Mouse (Mus musculus) limb, embryonic 14.5 days (tissue): ENCODE measurements around the gene Plcl2. TPM values are rescaled to one million over a fixed set of nuclear protein-coding genes. Genes with fewer than 3 reads are reported as not detected.

Experiments used
- ATAC-seq: fragments of 200-750 bp; cut with Nextera tagmentation; 2 replicates; pipeline ENCODE4 v1.8.0; 2017; ENCODE audit warnings: low read depth, moderate number of reproducible peaks, moderate TSS enrichment; ENCODE audit not compliant: low FRiP score
- DNase-seq: peaks from one replicate; pipeline ENCODE4 v3.0.0-alpha.2; 2015; ENCODE audit warnings: low spot score
- H3K27ac ChIP-seq: fragments of 300-500 bp; sonication (generic); replicated peaks from 2 replicates; pipeline ENCODE4 v1.5.1; 2014; ENCODE audit warnings: low read depth, mild to moderate bottlenecking, low read length, moderate library complexity, mixed read lengths
- H3K27me3 ChIP-seq: fragments of 300-500 bp; sonication (generic); 2 replicates; pipeline ENCODE4 v1.6.1; 2014; ENCODE audit warnings: low read length, mixed read lengths; ENCODE audit not compliant: control insufficient read depth, insufficient read depth
- H3K36me3 ChIP-seq: fragments of 300-500 bp; sonication (generic); 2 replicates; pipeline ENCODE4 v1.6.1; 2014; ENCODE audit warnings: mild to moderate bottlenecking, low read length, moderate library complexity, mixed read lengths; ENCODE audit not compliant: control insufficient read depth, insufficient read depth
- H3K4me1 ChIP-seq: fragments of 300-500 bp; sonication (generic); 2 replicates; pipeline ENCODE4 v1.6.1; 2014; ENCODE audit warnings: antibody characterized with exemption, low read length, mixed read lengths; ENCODE audit not compliant: control insufficient read depth, insufficient read depth
- H3K4me2 ChIP-seq: fragments of 300-500 bp; sonication (generic); replicated peaks from 2 replicates; pipeline ENCODE4 v1.6.1; 2014; ENCODE audit warnings: low read depth, mild to moderate bottlenecking, low read length, moderate library complexity; ENCODE audit not compliant: severe bottlenecking
- H3K4me3 ChIP-seq: fragments of 300-500 bp; sonication (generic); replicated peaks from 2 replicates; pipeline ENCODE4 v1.5.1; 2014; ENCODE audit warnings: low read length
- H3K9ac ChIP-seq: fragments of 300-500 bp; sonication (generic); 2 replicates; pipeline ENCODE4 v1.6.1; 2014; ENCODE audit warnings: mild to moderate bottlenecking, low read depth, low read length, moderate library complexity; ENCODE audit not compliant: severe bottlenecking
- H3K9me3 ChIP-seq: fragments of 300-500 bp; sonication (generic); 2 replicates; pipeline ENCODE4 v1.6.1; 2016; ENCODE audit warnings: low read length; ENCODE audit not compliant: control insufficient read depth
- POLR2A ChIP-seq: fragments of 200-500 bp; IDR thresholded peaks from 2 replicates; pipeline ENCODE4 v1.8.0; 2012; ENCODE audit warnings: inconsistent platforms, mild to moderate bottlenecking, moderate library complexity, borderline replicate concordance; ENCODE audit not compliant: insufficient read depth, insufficient read length; ENCODE audit errors: extremely low read depth
- WGBS: fragments of 180-500 bp; shearing (Covaris S2); extraction: QIAGEN DNeasy Blood & Tissue Kit; methylation state at CpG from one replicate; pipeline ENCODE4 v1.1.7; 2014; 5-methylcytosine and 5-hydroxymethylcytosine counted together
- polyA plus RNA-seq, 2 experiments: library from polyadenylated mRNA; depleted of rRNA in 1 of 2; stranded (reverse) in 1 of 2; unstranded in 1 of 2; fragments of >200 nt; fragmentation: Nextera tagmentation in 1 of 2; extraction: Ambion mirVana in 1 of 2; gene quantifications; 2 replicates each; pipeline versions ENCODE4 v1.2.1 to v1.2.3; 2012 to 2014

The Plcl2 gene
- polyA plus RNA-seq, 2 experiments, result 4.9 to 6.7 TPM

DNA sequence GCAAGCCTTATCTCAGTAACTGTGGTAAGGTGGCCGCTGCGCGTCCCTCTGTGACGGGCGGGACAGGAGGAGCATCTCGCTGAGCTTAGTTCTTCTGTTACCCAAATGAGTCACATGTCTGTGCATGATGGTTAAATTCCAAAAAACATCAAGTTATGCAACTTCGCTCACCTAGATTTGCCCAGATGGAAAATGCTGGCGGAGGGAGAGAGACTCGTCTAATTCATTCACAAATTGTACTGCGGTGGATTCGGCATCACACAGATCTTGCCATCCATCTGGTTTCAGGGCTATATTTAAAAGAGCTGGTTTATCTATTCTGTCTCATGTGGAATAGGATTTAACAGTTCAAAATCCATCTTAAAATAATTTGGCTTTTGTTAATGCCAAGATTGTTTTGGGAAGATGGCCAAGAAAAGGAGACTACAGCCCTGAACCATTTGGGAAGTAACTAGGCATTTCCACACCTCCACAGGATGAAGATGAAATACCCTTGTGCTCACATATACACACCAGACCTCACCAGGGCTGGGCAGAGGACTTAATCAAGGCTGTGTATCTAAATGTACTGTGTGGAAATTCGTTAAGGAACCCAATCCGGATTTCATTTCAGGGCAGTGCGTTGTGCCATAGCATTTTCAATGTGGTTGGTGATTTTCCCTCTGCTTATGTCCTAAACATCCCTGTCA, 141.5 kb downstream of the Plcl2 start:
- H3K4me2 ChIP-seq, result no peak overlapping the region
- no peaks in the 10 kb centered on the region for H3K27me3 ChIP-seq
- no peak overlapping the region for H3K27ac ChIP-seq
- TF ChIP-seq POLR2A, result no peak
- WGBS, result 94% methylated on average over 14 of the region's 14 CpGs
- peaks cover 5% of the 10 kb centered on the region for H3K9me3 ChIP-seq
- no peak overlapping the region for H3K4me3 ChIP-seq
- no peak overlapping the region for H3K9ac ChIP-seq
- no peaks in the 10 kb centered on the region for H3K36me3 ChIP-seq
- H3K4me1 ChIP-seq, result no peaks in the 10 kb centered on the region
- no peak for ATAC-seq
- no peak for DNase-seq

DNA sequence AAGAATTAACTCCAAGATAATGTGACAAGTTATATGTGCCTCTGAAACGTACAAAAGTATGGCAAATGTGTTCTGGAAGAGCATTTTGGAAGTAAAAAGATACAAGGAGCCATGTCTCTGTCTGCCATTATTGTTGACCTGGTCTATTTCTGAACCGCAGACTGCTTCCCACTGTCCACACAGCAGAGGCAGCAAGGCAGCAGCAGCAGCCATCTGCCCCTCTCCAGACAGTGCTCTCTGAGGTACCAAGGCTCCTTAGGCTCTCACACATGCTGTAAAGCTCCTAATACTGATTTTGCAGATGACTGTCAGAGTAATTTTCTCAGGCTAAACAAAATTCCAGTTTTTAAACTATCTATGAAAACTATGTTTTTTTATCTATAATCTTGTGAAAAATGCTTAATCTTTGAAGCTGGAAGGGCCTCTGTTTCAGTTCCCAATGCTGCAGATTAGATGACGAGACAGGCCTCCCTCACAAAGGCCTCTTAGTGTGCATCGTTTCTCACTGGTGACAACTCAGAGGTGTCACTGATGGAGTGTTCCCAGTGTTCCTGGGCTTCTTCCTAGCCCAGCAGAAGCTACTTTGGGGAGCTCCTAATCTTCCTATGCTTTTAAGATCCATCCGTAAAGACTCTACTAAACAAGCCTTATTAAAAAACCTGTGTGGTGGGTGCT, 145.7 kb downstream of the Plcl2 start:
- DNase-seq, result no peak
- Histone ChIP-seq H3K9ac (no peak overlapping the region), H3K27me3 (no peaks in the 10 kb centered on the region), H3K27ac (no peak overlapping the region), H3K4me1 (no peaks in the 10 kb centered on the region), H3K36me3 (no peaks in the 10 kb centered on the region), H3K9me3 (no peaks in the 10 kb centered on the region), H3K4me2 (no peak overlapping the region), H3K4me3 (no peak overlapping the region)
- no peak for TF ChIP-seq POLR2A
- WGBS, result 66% methylated on average over 5 of the region's 5 CpGs
- ATAC-seq, result no peak

DNA sequence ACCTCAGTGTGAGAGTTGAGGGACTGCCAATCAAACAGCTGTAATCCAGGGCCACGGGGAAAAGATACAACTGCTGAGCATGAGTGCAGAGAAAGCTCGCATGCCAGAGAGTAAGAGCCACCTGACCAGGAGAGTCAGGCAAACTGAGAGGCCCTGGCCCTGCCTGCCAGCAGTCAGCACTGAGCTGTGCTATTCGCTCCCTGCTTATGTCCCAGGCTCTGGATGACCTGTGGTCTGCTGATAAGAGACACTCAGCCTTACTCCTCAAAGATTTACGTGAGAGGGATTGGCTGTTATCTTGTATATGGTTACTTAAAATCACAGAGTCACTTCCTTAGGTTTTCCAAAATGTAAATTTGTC, 146.2 kb downstream of the Plcl2 start:
- no peak for TF ChIP-seq POLR2A
- H3K27me3 ChIP-seq, result no peaks in the 10 kb centered on the region
- H3K9me3 ChIP-seq, result no peaks in the 10 kb centered on the region
- H3K27ac ChIP-seq, result no peak overlapping the region
- H3K4me3 ChIP-seq, result no peak overlapping the region
- DNase-seq (no peak), ATAC-seq (no peak)
- H3K9ac ChIP-seq, result no peak overlapping the region
- H3K4me2 ChIP-seq, result no peak overlapping the region
- H3K4me1 ChIP-seq, result no peaks in the 10 kb centered on the region
- no peaks in the 10 kb centered on the region for H3K36me3 ChIP-seq
- WGBS, result 52% methylated on average over 4 of the region's 4 CpGs

DNA sequence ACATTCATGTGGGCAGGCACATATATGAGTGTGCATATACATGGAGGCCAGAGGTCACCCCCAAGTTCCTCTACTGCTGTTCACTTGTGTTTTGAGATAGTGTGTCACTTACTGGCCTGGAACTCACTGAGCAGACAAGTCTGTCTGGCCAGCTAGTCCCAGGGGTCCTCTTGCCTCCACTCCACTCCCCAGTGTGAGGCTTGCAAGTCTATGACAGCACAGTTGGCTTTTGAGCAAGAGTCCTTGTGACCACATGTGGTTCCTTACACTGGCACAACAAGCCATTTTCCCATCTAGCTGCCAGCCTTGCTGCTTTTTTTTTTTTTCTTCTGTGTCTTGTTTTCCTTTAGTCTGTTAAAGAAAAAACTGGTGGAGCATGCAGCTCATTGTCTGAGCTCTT, 148.1 kb downstream of the Plcl2 start:
- no peak overlapping the region for H3K4me2 ChIP-seq
- DNase-seq, result no peak
- no peaks in the 10 kb centered on the region for H3K4me1 ChIP-seq
- no peaks in the 10 kb centered on the region for H3K27me3 ChIP-seq
- no peak overlapping the region for H3K9ac ChIP-seq
- ATAC-seq, result no peak
- no peak overlapping the region for H3K27ac ChIP-seq
- H3K9me3 ChIP-seq, result no peaks in the 10 kb centered on the region
- no peak for TF ChIP-seq POLR2A
- H3K36me3 ChIP-seq, result no peaks in the 10 kb centered on the region
- H3K4me3 ChIP-seq, result no peak overlapping the region

DNA sequence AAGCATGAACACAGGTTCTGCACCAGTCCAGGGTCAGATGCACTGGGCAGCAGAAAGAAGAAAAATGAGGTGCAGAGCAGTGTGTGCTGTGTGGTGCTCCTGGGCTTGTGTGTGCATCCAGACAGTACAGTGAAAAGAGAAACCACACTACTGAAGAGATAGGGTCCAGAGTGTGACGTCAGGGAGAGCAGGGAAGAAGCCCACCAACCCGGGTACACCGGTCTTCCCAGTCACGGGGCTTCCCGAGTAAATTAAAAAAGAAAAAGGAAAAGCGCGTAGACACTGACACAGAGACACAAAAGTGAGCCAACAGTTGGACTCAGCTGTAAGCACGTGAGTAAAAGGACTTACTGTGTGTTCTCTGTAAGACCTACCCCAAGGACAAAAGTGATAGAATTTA, 149.7 kb downstream of the Plcl2 start:
- Histone ChIP-seq H3K36me3 (no peaks in the 10 kb centered on the region), H3K4me2 (no peak overlapping the region), H3K4me3 (no peak overlapping the region), H3K9me3 (no peaks in the 10 kb centered on the region), H3K9ac (no peak overlapping the region), H3K4me1 (no peaks in the 10 kb centered on the region), H3K27me3 (no peaks in the 10 kb centered on the region), H3K27ac (no peak overlapping the region)
- TF ChIP-seq POLR2A, result no peak
- no peak for ATAC-seq
- no peak for DNase-seq
- WGBS, result 94% methylated on average over 8 of the region's 8 CpGs
